Mouse (Mus musculus): Measurements from ENCODE around the gene Lrrc23. TPM values are rescaled to one million over a fixed set of nuclear protein-coding genes. Genes with fewer than 3 reads are reported as not detected.

The Lrrc23 gene
- polyA plus RNA-seq (2014; fragmentation: Nextera tagmentation; extraction: Ambion mirVana): 4.5 and 6.8 TPM in 2 replicates

GRCm38 (mm10) chr6:124779222-124779983, at the start of gene Lrrc23:
TSS of gene Lrrc23 (minus strand) at chr6:124779727.
- Histone ChIP-seq H3K36me3 (ENCODE audit: control insufficient read depth, insufficient read depth, low read length) (no peaks in the 10 kb centered on the region), H3K9ac (ENCODE audit: low read length) (peak within 1 kb of the TSS; percentile 21), H3K4me1 (replicated peaks; ENCODE audit: control insufficient read depth, insufficient read depth, low read length) (peaks cover 7% of the 10 kb centered on the region; the same call in 1 of the 2 replicates), H3K27me3 (ENCODE audit: control insufficient read depth, insufficient read depth, low read length) (no peaks in the 10 kb centered on the region), H3K4me2 (ENCODE audit: low read depth, low read length, severe bottlenecking) (peak within 1 kb of the TSS; percentile 52), H3K4me3 (ENCODE audit: low read depth, low read length) (peak within 1 kb of the TSS; percentile 32), H3K27ac (ENCODE audit: low read depth, low read length) (0 out of 2 replicates have a peak within 1 kb of the TSS, but pooled peaks have one; percentile 19), H3K9me3 (ENCODE audit: control insufficient read depth, low read length) (no peaks in the 10 kb centered on the region)
- WGBS: 2% methylated on average over 23 of the region's 23 CpGs
- ATAC-seq (replicated peaks; ENCODE audit: low FRiP score) (peak; percentile 77), DNase-seq (ENCODE audit: low spot score) (peak; percentile 75)

DNA sequence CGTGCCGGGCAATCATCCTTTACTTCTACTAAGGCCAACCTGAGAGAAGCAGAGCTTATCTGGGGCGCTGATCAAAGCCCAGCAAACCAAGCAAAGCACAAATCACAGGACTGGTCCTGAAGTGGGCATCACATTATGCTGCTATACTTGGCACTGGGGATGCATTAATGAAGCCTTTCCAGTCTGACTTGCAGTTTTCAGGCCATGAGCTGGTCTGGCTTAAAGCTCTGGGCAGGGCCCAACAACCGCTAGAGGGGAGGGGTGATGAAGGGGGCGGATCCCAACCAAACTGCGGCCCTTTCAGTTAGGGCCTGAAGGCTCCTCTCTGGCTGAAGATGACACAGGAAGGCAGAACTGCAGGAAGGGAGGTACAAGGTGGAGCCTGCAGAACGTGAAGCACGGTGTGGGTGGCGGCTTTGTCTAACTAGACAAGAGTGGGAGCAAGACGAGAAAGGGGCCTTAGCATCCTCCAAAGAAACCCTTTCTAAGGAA, 48.6 kb upstream of the Lrrc23 start:
- DNase-seq (ENCODE audit: low spot score): peak; percentile 66
- Histone ChIP-seq H3K4me1 (replicated peaks; ENCODE audit: control insufficient read depth, insufficient read depth, low read length) (peaks cover 11% of the 10 kb centered on the region; the same call in 1 of the 2 replicates), H3K36me3 (ENCODE audit: control insufficient read depth, insufficient read depth, low read length) (peaks cover 13% of the 10 kb centered on the region), H3K27me3 (ENCODE audit: control insufficient read depth, insufficient read depth, low read length) (no peaks in the 10 kb centered on the region), H3K9me3 (ENCODE audit: control insufficient read depth, low read length) (no peaks in the 10 kb centered on the region), H3K4me3 (ENCODE audit: low read depth, low read length) (peak overlapping the region; percentile 82), H3K27ac (ENCODE audit: low read depth, low read length) (0 out of 2 replicates have a peak overlapping the region, but pooled peaks have one; percentile 25), H3K4me2 (ENCODE audit: low read depth, low read length, severe bottlenecking) (peak overlapping the region; percentile 96), H3K9ac (ENCODE audit: low read length) (peak overlapping the region; percentile 66)
- WGBS: 25% methylated on average over 10 of the region's 10 CpGs
- ATAC-seq (replicated peaks; ENCODE audit: low FRiP score): no peak

DNA sequence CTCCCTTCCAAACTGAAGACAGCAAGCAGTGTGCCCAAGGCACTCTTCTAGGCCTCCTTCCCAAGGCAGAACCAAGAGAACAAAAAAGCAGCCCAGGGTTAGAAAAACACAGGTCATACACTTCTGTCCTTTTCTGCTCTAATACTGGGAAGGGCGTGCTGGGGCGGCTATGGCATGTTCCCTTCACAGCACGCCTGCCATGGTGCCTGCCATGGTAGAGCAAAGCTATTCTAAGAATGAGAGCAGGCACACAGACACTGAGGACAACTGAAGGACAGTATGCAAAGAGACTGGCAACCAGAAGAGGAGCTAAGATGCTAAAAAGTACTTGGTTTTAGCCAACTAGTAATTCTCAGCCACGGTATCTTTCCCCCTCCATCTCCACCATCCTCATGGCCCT, 42.5 kb upstream of the Lrrc23 start:
- Histone ChIP-seq H3K27me3 (ENCODE audit: control insufficient read depth, insufficient read depth, low read length) (no peaks in the 10 kb centered on the region), H3K4me1 (replicated peaks; ENCODE audit: control insufficient read depth, insufficient read depth, low read length) (no peaks in the 10 kb centered on the region), H3K9me3 (ENCODE audit: control insufficient read depth, low read length) (no peaks in the 10 kb centered on the region), H3K4me2 (ENCODE audit: low read depth, low read length, severe bottlenecking) (no peak overlapping the region), H3K36me3 (ENCODE audit: control insufficient read depth, insufficient read depth, low read length) (peaks cover 41% of the 10 kb centered on the region), H3K4me3 (ENCODE audit: low read depth, low read length) (no peak overlapping the region), H3K27ac (ENCODE audit: low read depth, low read length) (no peak overlapping the region), H3K9ac (ENCODE audit: low read length) (no peak overlapping the region)
- 95% methylated on average over 4 of the region's 4 CpGs for WGBS
- DNase-seq (ENCODE audit: low spot score) (no peak), ATAC-seq (replicated peaks; ENCODE audit: low FRiP score) (no peak)

DNA sequence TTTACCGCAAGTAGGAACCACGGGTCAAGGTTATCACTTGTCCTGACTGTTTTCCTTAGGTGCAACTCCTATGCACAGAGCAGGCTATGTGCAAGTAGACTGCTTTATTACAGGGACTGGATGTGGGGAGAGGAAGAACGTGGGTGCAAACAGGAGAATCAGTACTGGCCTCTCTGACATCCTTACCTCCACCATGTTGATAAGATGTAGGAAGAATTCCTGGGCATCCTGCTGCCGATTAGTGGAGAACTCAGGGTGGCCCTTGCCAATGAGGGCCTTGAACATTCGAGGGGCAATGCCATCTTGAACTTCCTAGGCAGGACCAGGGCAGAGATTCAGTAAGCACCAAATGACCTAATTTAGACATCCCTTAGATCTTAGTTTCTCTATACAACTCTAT, 41.4 kb upstream of the Lrrc23 start:
- H3K27ac ChIP-seq (ENCODE audit: low read depth, low read length): no peak overlapping the region
- H3K4me3 ChIP-seq (ENCODE audit: low read depth, low read length): no peak overlapping the region
- ATAC-seq (replicated peaks; ENCODE audit: low FRiP score) (no peak), DNase-seq (ENCODE audit: low spot score) (no peak)
- H3K9ac ChIP-seq (ENCODE audit: low read length): no peak overlapping the region
- H3K4me1 ChIP-seq (replicated peaks; ENCODE audit: control insufficient read depth, insufficient read depth, low read length): no peaks in the 10 kb centered on the region
- WGBS: 94% methylated on average over 5 of the region's 5 CpGs
- H3K36me3 ChIP-seq (ENCODE audit: control insufficient read depth, insufficient read depth, low read length): peaks cover 41% of the 10 kb centered on the region
- H3K4me2 ChIP-seq (ENCODE audit: low read depth, low read length, severe bottlenecking): no peak overlapping the region
- H3K9me3 ChIP-seq (ENCODE audit: control insufficient read depth, low read length): no peaks in the 10 kb centered on the region
- no peaks in the 10 kb centered on the region for H3K27me3 ChIP-seq (ENCODE audit: control insufficient read depth, insufficient read depth, low read length)

GRCm38 (mm10) chr6:124817971-124818370, 38.4 kb upstream of the Lrrc23 start:
- Histone ChIP-seq H3K9ac (ENCODE audit: low read length) (no peak overlapping the region), H3K36me3 (ENCODE audit: control insufficient read depth, insufficient read depth, low read length) (peaks cover 28% of the 10 kb centered on the region), H3K27ac (ENCODE audit: low read depth, low read length) (no peak overlapping the region), H3K9me3 (ENCODE audit: control insufficient read depth, low read length) (no peaks in the 10 kb centered on the region), H3K4me3 (ENCODE audit: low read depth, low read length) (no peak overlapping the region), H3K4me1 (replicated peaks; ENCODE audit: control insufficient read depth, insufficient read depth, low read length) (peaks cover 4% of the 10 kb centered on the region; the same call in 1 of the 2 replicates), H3K4me2 (ENCODE audit: low read depth, low read length, severe bottlenecking) (no peak overlapping the region), H3K27me3 (ENCODE audit: control insufficient read depth, insufficient read depth, low read length) (no peaks in the 10 kb centered on the region)
- WGBS: 93% methylated on average over 8 of the region's 8 CpGs
- DNase-seq (ENCODE audit: low spot score): no peak
- no peak for ATAC-seq (replicated peaks; ENCODE audit: low FRiP score)

GRCm38 (mm10) chr6:124817563-124817962, 38.0 kb upstream of the Lrrc23 start:
- Histone ChIP-seq H3K4me2 (ENCODE audit: low read depth, low read length, severe bottlenecking) (no peak overlapping the region), H3K9me3 (ENCODE audit: control insufficient read depth, low read length) (no peaks in the 10 kb centered on the region), H3K4me3 (ENCODE audit: low read depth, low read length) (no peak overlapping the region), H3K27me3 (ENCODE audit: control insufficient read depth, insufficient read depth, low read length) (no peaks in the 10 kb centered on the region), H3K9ac (ENCODE audit: low read length) (no peak overlapping the region), H3K4me1 (replicated peaks; ENCODE audit: control insufficient read depth, insufficient read depth, low read length) (peaks cover 6% of the 10 kb centered on the region; the same call in 1 of the 2 replicates), H3K27ac (ENCODE audit: low read depth, low read length) (no peak overlapping the region), H3K36me3 (ENCODE audit: control insufficient read depth, insufficient read depth, low read length) (peaks cover 28% of the 10 kb centered on the region; the same call in 1 of the 2 replicates)
- 98% methylated on average over 8 of the region's 8 CpGs for WGBS
- ATAC-seq (replicated peaks; ENCODE audit: low FRiP score) (no peak), DNase-seq (ENCODE audit: low spot score) (no peak)

- DNase-seq (ENCODE audit: low spot score): no peak
- 96% methylated on average over 11 of the region's 11 CpGs for WGBS
- H3K36me3 ChIP-seq (ENCODE audit: control insufficient read depth, insufficient read depth, low read length): peaks cover 29% of the 10 kb centered on the region; the same call in 1 of the 2 replicates
These were observed 37.6 kb upstream of the Lrrc23 start for GRCm38 (mm10) chr6:124817125-124817524.

GRCm38 (mm10) chr6:124816611-124817010, 37.1 kb upstream of the Lrrc23 start:
- DNase-seq (ENCODE audit: low spot score) (no peak), ATAC-seq (replicated peaks; ENCODE audit: low FRiP score) (no peak)
- Histone ChIP-seq H3K9ac (ENCODE audit: low read length) (no peak overlapping the region), H3K4me2 (ENCODE audit: low read depth, low read length, severe bottlenecking) (no peak overlapping the region), H3K4me1 (replicated peaks; ENCODE audit: control insufficient read depth, insufficient read depth, low read length) (peaks cover 10% of the 10 kb centered on the region; the same call in 1 of the 2 replicates), H3K9me3 (ENCODE audit: control insufficient read depth, low read length) (no peaks in the 10 kb centered on the region), H3K27me3 (ENCODE audit: control insufficient read depth, insufficient read depth, low read length) (no peaks in the 10 kb centered on the region), H3K36me3 (ENCODE audit: control insufficient read depth, insufficient read depth, low read length) (peaks cover 29% of the 10 kb centered on the region; the same call in 1 of the 2 replicates), H3K27ac (ENCODE audit: low read depth, low read length) (no peak overlapping the region), H3K4me3 (ENCODE audit: low read depth, low read length) (no peak overlapping the region)
- 94% methylated on average over 4 of the region's 4 CpGs for WGBS

More at GRCm38 (mm10) chr6:124817125-124817524, 37.6 kb upstream of the Lrrc23 start:
- Histone ChIP-seq H3K9ac (ENCODE audit: low read length) (no peak overlapping the region), H3K4me2 (ENCODE audit: low read depth, low read length, severe bottlenecking) (no peak overlapping the region), H3K9me3 (ENCODE audit: control insufficient read depth, low read length) (no peaks in the 10 kb centered on the region), H3K4me1 (replicated peaks; ENCODE audit: control insufficient read depth, insufficient read depth, low read length) (peaks cover 10% of the 10 kb centered on the region; the same call in 1 of the 2 replicates), H3K27me3 (ENCODE audit: control insufficient read depth, insufficient read depth, low read length) (no peaks in the 10 kb centered on the region), H3K4me3 (ENCODE audit: low read depth, low read length) (no peak overlapping the region), H3K27ac (ENCODE audit: low read depth, low read length) (no peak overlapping the region)
- no peak for ATAC-seq (replicated peaks; ENCODE audit: low FRiP score)

All from forebrain, embryonic 11.5 days (tissue).